Mouse (Mus musculus): ENCODE data around the gene Foxp1. TPM values are rescaled to one million over a fixed set of nuclear protein-coding genes. Genes with fewer than 3 reads are reported as not detected.

Gene Foxp1
- polyA plus RNA-seq, 1 experiment from 2014 or later = 141 TPM

DNA sequence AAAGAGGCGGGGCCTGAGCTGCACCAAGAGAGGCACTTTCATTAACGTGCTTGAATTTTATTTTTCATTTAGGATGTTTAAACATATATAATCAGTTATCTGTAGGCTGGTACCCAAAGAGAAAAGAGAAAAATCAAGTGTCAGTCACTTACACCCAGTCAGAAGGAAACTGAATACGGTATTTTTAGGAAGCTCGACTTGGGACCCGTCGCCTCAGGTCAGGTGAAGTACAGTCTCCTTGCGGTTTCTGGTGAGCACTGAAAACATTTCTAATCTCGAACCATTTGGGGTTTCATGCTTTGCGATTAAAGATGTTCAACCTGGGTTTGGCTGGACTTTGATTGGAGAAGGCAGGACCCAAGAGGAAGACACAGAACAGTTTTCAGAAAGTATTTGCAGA is 241.1 kb downstream of the Foxp1 start:
- ATAC-seq (ENCODE audit: low FRiP score, low read depth) = no peak
- Histone ChIP-seq H3K4me3 (no peak overlapping the region), H3K27me3 (no peaks in the 10 kb centered on the region), H3K9ac (no peak overlapping the region), H3K4me2 (replicated peaks) (no peak overlapping the region), H3K27ac (no peak overlapping the region), H3K36me3 (no peaks in the 10 kb centered on the region), H3K9me3 (no peaks in the 10 kb centered on the region), H3K4me1 (peaks cover 17% of the 10 kb centered on the region)
- 90% methylated on average over 9 of the region's 9 CpGs for WGBS

GRCm38 (mm10) chr6:99280619-99281018 is 241.9 kb downstream of the Foxp1 start:
- Histone ChIP-seq H3K4me1 (peaks cover 25% of the 10 kb centered on the region), H3K27me3 (no peaks in the 10 kb centered on the region), H3K4me3 (no peak overlapping the region), H3K9ac (no peak overlapping the region), H3K9me3 (no peaks in the 10 kb centered on the region), H3K27ac (no peak overlapping the region), H3K4me2 (replicated peaks) (no peak overlapping the region), H3K36me3 (no peaks in the 10 kb centered on the region)
- no peak for ATAC-seq (ENCODE audit: low FRiP score, low read depth)
- WGBS = 75% methylated on average over 5 of the region's 5 CpGs

DNA sequence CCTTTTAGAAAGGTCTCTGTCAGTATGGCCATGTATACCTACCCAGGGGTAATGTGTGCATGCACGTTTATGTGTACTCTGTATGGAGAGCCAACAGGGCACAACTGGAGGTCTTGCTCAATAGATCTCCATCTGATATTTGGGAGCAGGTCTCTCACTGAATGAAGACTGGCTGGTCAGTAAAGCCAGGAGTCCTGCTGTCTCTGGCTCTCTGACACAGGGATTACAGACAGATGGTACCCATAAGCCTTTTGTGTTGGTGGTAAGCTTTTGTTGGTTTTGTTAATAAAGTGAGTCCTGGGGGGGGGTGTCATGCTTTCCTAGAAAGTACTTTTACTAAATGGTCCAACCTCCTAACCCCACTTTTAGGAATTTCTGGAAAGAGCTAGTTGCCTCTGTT is 245.3 kb downstream of the Foxp1 start:
- Histone ChIP-seq H3K4me1 (peaks cover 46% of the 10 kb centered on the region), H3K4me3 (no peak overlapping the region), H3K27ac (no peak overlapping the region), H3K9ac (no peak overlapping the region), H3K27me3 (no peaks in the 10 kb centered on the region), H3K4me2 (replicated peaks) (no peak overlapping the region), H3K9me3 (no peaks in the 10 kb centered on the region), H3K36me3 (no peaks in the 10 kb centered on the region)
- ATAC-seq (ENCODE audit: low FRiP score, low read depth) = no peak
- 82% methylated on average over 1 of the region's 1 CpGs for WGBS

GRCm38 (mm10) chr6:99276297-99276653 is 246.2 kb downstream of the Foxp1 start:
- Histone ChIP-seq H3K4me2 (replicated peaks) (0 out of 2 replicates have a peak overlapping the region, but pooled peaks have one; percentile 42), H3K36me3 (no peaks in the 10 kb centered on the region), H3K4me3 (no peak overlapping the region), H3K9ac (no peak overlapping the region), H3K27ac (peak overlapping the region; percentile 69; the same call in 1 of the 2 replicates), H3K27me3 (no peaks in the 10 kb centered on the region), H3K9me3 (no peaks in the 10 kb centered on the region), H3K4me1 (peaks cover 56% of the 10 kb centered on the region)
- ATAC-seq (ENCODE audit: low FRiP score, low read depth) = no peak
- WGBS = 33% methylated on average over 7 of the region's 7 CpGs

- no peak overlapping the region for H3K4me3 ChIP-seq
- peak overlapping the region; percentile 35; the same call in 1 of the 2 replicates for H3K9ac ChIP-seq
- no peaks in the 10 kb centered on the region for H3K36me3 ChIP-seq
- H3K9me3 ChIP-seq = no peaks in the 10 kb centered on the region
- no peak for ATAC-seq (ENCODE audit: low FRiP score, low read depth)
- H3K4me1 ChIP-seq = peaks cover 62% of the 10 kb centered on the region
- 25% methylated on average over 21 of the region's 21 CpGs for WGBS
- H3K27ac ChIP-seq = peak overlapping the region; percentile 69
- H3K27me3 ChIP-seq = no peaks in the 10 kb centered on the region
- H3K4me2 ChIP-seq (replicated peaks) = peak overlapping the region; percentile 42
Observed at GRCm38 (mm10) chr6:99275381-99276296, 246.9 kb downstream of the Foxp1 start.

DNA sequence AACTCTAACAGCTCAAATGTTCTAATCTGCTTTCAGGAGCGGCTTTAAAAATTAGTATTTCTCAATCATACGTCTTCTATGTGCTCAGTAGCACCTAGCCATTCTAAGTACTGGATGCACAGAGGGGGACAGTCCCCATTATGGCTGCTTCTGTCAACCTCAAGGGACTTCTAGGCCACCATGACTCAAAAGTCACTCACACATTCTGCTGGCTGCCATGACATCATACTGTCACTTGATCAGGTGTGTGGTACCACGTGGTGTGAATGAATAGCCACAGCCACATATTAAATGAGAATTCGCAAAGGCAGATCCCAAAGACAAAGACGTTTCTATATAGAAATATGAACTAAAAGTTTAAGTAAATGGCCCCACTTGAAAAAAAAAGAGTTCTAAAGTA is 247.9 kb downstream of the Foxp1 start:
- Histone ChIP-seq H3K9me3 (no peaks in the 10 kb centered on the region), H3K4me2 (replicated peaks) (no peak overlapping the region), H3K36me3 (no peaks in the 10 kb centered on the region), H3K4me3 (no peak overlapping the region), H3K4me1 (peaks cover 72% of the 10 kb centered on the region), H3K27ac (peak overlapping the region; percentile 58; the same call in 1 of the 2 replicates), H3K27me3 (no peaks in the 10 kb centered on the region), H3K9ac (no peak overlapping the region)
- ATAC-seq (ENCODE audit: low FRiP score, low read depth) = no peak
- 70% methylated on average over 5 of the region's 5 CpGs for WGBS

DNA sequence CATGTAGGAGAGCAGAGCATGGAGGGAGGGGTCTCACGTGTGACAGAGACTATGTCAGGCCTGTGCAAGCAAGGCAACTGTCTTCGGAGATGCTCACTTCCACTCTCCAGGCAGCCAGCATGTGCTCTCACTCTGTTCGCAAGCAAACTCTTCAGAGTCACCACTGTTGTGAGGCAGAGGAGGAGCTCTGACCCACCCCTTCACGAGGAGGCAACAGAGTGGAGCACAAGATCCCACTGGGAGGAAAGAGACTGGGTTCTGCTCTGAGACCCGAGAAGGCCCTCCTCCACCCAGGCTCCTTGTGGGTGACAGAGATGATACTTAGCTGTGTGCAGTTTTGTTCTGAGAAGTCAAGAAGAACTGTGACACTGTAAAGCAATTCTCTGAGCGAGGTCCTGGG is 248.3 kb downstream of the Foxp1 start:
- no peak overlapping the region for H3K4me3 ChIP-seq
- no peaks in the 10 kb centered on the region for H3K9me3 ChIP-seq
- no peak for ATAC-seq (ENCODE audit: low FRiP score, low read depth)
- no peak overlapping the region for H3K9ac ChIP-seq
- H3K4me1 ChIP-seq = peaks cover 75% of the 10 kb centered on the region
- 0 out of 2 replicates have a peak overlapping the region, but pooled peaks have one; percentile 7 for H3K4me2 ChIP-seq (replicated peaks)
- H3K27ac ChIP-seq = peak overlapping the region; percentile 58; the same call in 1 of the 2 replicates
- H3K27me3 ChIP-seq = no peaks in the 10 kb centered on the region
- no peaks in the 10 kb centered on the region for H3K36me3 ChIP-seq
- 71% methylated on average over 6 of the region's 6 CpGs for WGBS

DNA sequence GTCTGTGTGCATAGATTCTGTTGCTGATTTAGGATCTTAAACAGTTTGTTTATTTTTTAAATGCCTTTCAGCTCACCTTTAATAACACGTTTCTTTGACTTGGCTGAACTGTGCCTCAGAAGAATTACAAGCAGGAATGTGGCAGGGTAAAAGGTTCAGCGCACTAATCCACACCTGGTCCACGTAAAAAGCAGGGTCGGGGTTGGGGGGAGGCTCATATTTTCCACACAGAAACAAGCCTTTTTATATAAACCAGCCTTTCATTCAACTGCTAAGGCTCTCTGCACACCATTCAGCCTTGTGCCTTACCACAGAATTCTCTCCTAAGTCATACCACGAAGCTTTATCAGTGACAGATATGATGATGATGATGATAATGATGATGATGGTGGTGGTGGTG is 249.3 kb downstream of the Foxp1 start:
- peaks cover 85% of the 10 kb centered on the region for H3K4me1 ChIP-seq
- H3K9me3 ChIP-seq = no peaks in the 10 kb centered on the region
- 18% methylated on average over 5 of the region's 5 CpGs for WGBS
- no peak overlapping the region for H3K4me2 ChIP-seq (replicated peaks)
- no peaks in the 10 kb centered on the region for H3K27me3 ChIP-seq
- H3K27ac ChIP-seq = peak overlapping the region; percentile 58; the same call in 1 of the 2 replicates
- no peaks in the 10 kb centered on the region for H3K36me3 ChIP-seq
- peak; percentile 63 for ATAC-seq (ENCODE audit: low FRiP score, low read depth)
- no peak overlapping the region for H3K4me3 ChIP-seq
- H3K9ac ChIP-seq = no peak overlapping the region

DNA sequence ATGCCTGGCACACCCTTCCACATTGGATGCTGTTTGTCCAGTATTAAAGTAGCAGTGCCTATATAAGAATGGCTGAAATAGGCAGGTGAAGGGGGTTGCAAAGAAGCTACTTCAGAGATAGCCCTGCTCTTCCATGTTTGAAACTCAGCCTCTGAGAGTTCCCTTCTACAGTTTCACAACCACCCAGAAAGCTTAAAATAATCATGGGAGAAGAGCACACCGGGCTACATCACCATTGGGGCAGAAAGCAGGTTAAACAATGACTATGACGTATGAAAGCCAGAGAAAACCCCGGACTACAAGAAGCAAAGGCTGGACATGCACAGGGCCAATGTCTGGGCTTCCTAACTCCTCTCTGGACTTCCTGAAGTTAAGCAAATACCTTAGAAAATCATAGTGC is 250.3 kb downstream of the Foxp1 start:
- peak overlapping the region; percentile 48; the same call in 1 of the 2 replicates for H3K27ac ChIP-seq
- no peak overlapping the region for H3K4me2 ChIP-seq (replicated peaks)
- no peak overlapping the region for H3K9ac ChIP-seq
- no peaks in the 10 kb centered on the region for H3K9me3 ChIP-seq
- H3K36me3 ChIP-seq = no peaks in the 10 kb centered on the region
- H3K4me1 ChIP-seq = peaks cover 86% of the 10 kb centered on the region
- H3K27me3 ChIP-seq = no peaks in the 10 kb centered on the region
- 89% methylated on average over 3 of the region's 3 CpGs for WGBS
- no peak overlapping the region for H3K4me3 ChIP-seq
- ATAC-seq (ENCODE audit: low FRiP score, low read depth) = no peak

- Histone ChIP-seq H3K36me3 (no peaks in the 10 kb centered on the region), H3K27me3 (no peaks in the 10 kb centered on the region), H3K27ac (peak overlapping the region; percentile 48; the same call in 1 of the 2 replicates), H3K4me3 (no peak overlapping the region), H3K4me2 (replicated peaks) (no peak overlapping the region), H3K9ac (no peak overlapping the region), H3K9me3 (no peaks in the 10 kb centered on the region), H3K4me1 (peaks cover 84% of the 10 kb centered on the region)
- no peak for ATAC-seq (ENCODE audit: low FRiP score, low read depth)
- 71% methylated on average over 7 of the region's 7 CpGs for WGBS
Observed at GRCm38 (mm10) chr6:99271741-99272140, 250.8 kb downstream of the Foxp1 start.

DNA sequence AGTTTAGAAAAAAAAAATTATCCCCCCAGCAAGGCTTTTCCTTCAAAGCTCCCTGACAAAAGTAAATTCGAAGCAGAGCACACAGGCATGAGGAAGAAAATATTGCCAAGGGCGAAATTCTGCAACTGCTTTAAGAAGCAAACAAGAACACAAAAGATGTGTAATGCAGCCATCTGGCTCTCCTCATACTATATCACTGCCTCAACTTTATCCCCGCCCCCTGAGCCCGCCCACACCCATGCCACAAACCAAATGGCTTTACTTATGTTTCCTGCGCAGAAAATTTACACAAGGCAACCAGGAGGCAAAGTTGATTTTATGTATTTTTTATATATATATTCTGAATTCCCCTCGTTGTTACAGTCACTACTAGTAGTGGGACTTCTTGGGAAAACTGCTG is 252.6 kb downstream of the Foxp1 start:
- H3K27me3 ChIP-seq = no peaks in the 10 kb centered on the region
- H3K27ac ChIP-seq = peak overlapping the region; percentile 53; the same call in 1 of the 2 replicates
- H3K9ac ChIP-seq = no peak overlapping the region
- no peak for ATAC-seq (ENCODE audit: low FRiP score, low read depth)
- no peaks in the 10 kb centered on the region for H3K9me3 ChIP-seq
- no peak overlapping the region for H3K4me2 ChIP-seq (replicated peaks)
- H3K4me3 ChIP-seq = no peak overlapping the region
- 33% methylated on average over 6 of the region's 6 CpGs for WGBS
- H3K4me1 ChIP-seq = peaks cover 86% of the 10 kb centered on the region
- H3K36me3 ChIP-seq = no peaks in the 10 kb centered on the region

DNA sequence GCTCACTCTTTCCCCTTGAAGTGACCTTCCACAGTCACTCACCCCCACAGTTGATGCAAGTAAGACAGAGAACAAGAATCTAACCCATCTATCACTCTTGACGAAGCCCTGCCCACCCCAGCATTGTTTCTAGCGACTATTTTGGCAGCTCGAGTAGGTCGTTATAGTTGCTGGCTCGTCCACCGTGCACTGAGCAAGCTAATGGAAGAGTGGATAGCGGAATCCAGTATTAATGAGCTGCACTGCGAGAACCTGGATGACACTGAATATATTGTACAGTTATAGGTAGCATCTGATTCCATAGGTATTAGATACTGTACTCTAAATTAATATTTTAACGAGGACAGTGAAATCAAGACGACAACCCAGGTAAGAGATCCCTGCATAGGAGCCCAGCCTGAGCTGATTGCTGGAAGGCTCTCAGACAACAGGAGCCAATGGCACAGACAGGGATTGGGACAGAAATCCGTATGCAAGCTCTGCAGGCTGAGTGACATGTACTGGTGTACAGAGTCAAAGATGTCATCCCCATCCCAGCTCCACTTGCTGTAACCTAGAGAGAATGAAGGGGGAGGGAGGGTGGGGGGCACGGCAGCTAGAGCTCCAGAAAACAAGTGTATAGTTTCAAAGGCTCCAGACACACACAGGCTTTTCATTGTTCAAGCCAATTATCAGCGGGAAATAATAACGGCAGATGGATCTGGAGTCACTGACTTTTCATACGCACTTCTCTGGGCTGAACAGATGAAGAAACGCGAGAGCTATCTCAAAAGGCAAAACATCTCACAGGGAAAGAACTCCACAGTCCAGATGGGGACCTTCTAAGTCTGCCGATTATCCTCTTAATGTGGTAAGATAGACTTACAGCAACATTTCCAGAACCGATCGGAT is 254.1 kb downstream of the Foxp1 start:
- 59% methylated on average over 20 of the region's 20 CpGs for WGBS
- H3K36me3 ChIP-seq = no peaks in the 10 kb centered on the region
- peaks cover 86% of the 10 kb centered on the region for H3K4me1 ChIP-seq
- no peak overlapping the region; the same call in 1 of the 2 replicates for H3K27ac ChIP-seq
- H3K9me3 ChIP-seq = no peaks in the 10 kb centered on the region
- H3K4me3 ChIP-seq = no peak overlapping the region
- ATAC-seq (ENCODE audit: low FRiP score, low read depth) = no peak
- H3K27me3 ChIP-seq = no peaks in the 10 kb centered on the region
- no peak overlapping the region for H3K9ac ChIP-seq
- H3K4me2 ChIP-seq (replicated peaks) = no peak overlapping the region
